ENCODE assay signal across 10 mouse cellular contexts in genomic region chr16:21377605-21377968, GRCm38 (mm10). TPM values are rescaled to one million over a fixed set of nuclear protein-coding genes. Genes with fewer than 3 reads are reported as not detected.
DNase-seq lines count a peak whose midpoint lies in the region; ATAC-seq and TF ChIP-seq lines count a peak whose summit lies in the region.
"Had no signal": no experiment of that assay in that cellular context is flagged by ENCODE, and none has a peak within 500 bp of the region (broad histone marks: within the 10 kb centered on the region; RNA-seq: fewer than 3 reads in every experiment).

No protein-coding gene starts in this region.

- no peaks in the 10 kb centered on the region for H3K36me3 ChIP-seq in kidney, embryonic 14.5 days (ENCODE audit: control insufficient read depth, insufficient read depth, low read length)
- no peaks in the 10 kb centered on the region for H3K36me3 ChIP-seq in forebrain, embryonic 14.5 days (ENCODE audit: control insufficient read depth, insufficient read depth, low read length)
- H3K36me3 ChIP-seq: G1E had no signal

- no peaks in the 10 kb centered on the region for H3K27me3 ChIP-seq in kidney, embryonic 14.5 days (ENCODE audit: control insufficient read depth, insufficient read depth, low read length)
- 0 out of 2 replicates have a peak, but pooled peaks cover 3% of the 10 kb centered on the region for H3K27me3 ChIP-seq in forebrain, embryonic 14.5 days (replicated peaks; ENCODE audit: control insufficient read depth, insufficient read depth, low read length)

- WGBS in kidney, embryonic 14.5 days = 34% methylated on average over 4 of the region's 4 CpGs
- WGBS in forebrain, embryonic 14.5 days = 43% methylated on average over 4 of the region's 4 CpGs

- no peak overlapping the region for H3K4me3 ChIP-seq in kidney, embryonic 14.5 days (ENCODE audit: low read length)
- no peak overlapping the region for H3K4me3 ChIP-seq in forebrain, embryonic 14.5 days (ENCODE audit: low read depth, low read length)
- H3K4me3 ChIP-seq: heart, adult 2 months had no signal

- no peaks in the 10 kb centered on the region for H3K9me3 ChIP-seq in kidney, embryonic 14.5 days (ENCODE audit: control insufficient read depth, low read length)
- no peaks in the 10 kb centered on the region for H3K9me3 ChIP-seq in forebrain, embryonic 14.5 days (replicated peaks; ENCODE audit: control insufficient read depth, low read length)
- H3K9me3 ChIP-seq: G1E had no signal

- H3K27ac ChIP-seq in kidney, embryonic 14.5 days (ENCODE audit: low read depth, low read length) = peak overlapping the region; percentile 0; the same call in 1 of the 2 replicates
- no peak overlapping the region for H3K27ac ChIP-seq in forebrain, embryonic 14.5 days (ENCODE audit: low read depth, low read length)
- H3K27ac ChIP-seq: heart, adult 2 months had no signal

- no peak for TF ChIP-seq POLR2A in brain, embryonic 14.5 days (IDR thresholded peaks at IDR 0.05; ENCODE audit: borderline replicate concordance, extremely low read depth, insufficient read depth, insufficient read length, poor library complexity, severe bottlenecking)

- ATAC-seq in kidney, embryonic 14.5 days (ENCODE audit: low FRiP score, low TSS enrichment) = peak; percentile 28; the same call in 1 of the 2 replicates
- peak; percentile 48; the same call in 1 of the 2 replicates for ATAC-seq in forebrain, embryonic 14.5 days
- ATAC-seq in granulocyte monocyte progenitor cell, adult 5-6 weeks (replicated peaks; ENCODE audit: poor library complexity, severe bottlenecking) = no peak

- peaks cover 8% of the 10 kb centered on the region for H3K4me1 ChIP-seq in kidney, embryonic 14.5 days (ENCODE audit: control insufficient read depth, insufficient read depth, low read length)
- peaks cover 3% of the 10 kb centered on the region for H3K4me1 ChIP-seq in forebrain, embryonic 14.5 days (ENCODE audit: control insufficient read depth, insufficient read depth, low read length)

- no peak for DNase-seq in kidney, adult 8-10 months
- DNase-seq in brain, embryonic 14.5 days (ENCODE audit: low read depth) = peak; percentile 54
- peak; percentile 37 for DNase-seq in forebrain, embryonic 14.5 days (ENCODE audit: low spot score)
- peak; percentile 16 for DNase-seq in mesoderm, embryonic 11.5 days (ENCODE audit: low read depth, low spot score)
- DNase-seq in ovary, adult 18-20 months (ENCODE audit: low spot score) = no peak
- DNase-seq: thymus, adult 2 months had no signal

- H3K4me2 ChIP-seq in kidney, embryonic 14.5 days (replicated peaks; ENCODE audit: low read depth, low read length) = no peak overlapping the region
- H3K4me2 ChIP-seq in forebrain, embryonic 14.5 days (ENCODE audit: low read length) = no peak overlapping the region

- no peak for TF ChIP-seq CTCF in brain, embryonic 14.5 days (IDR thresholded peaks at IDR 0.05; ENCODE audit: borderline replicate concordance, extremely low read depth, insufficient read depth, insufficient read length)

- no peak overlapping the region for H3K9ac ChIP-seq in kidney, embryonic 14.5 days (ENCODE audit: low read depth, low read length)
- no peak overlapping the region for H3K9ac ChIP-seq in forebrain, embryonic 14.5 days (ENCODE audit: low read length)

RNA-seq across cellular contexts. Expression of gene Vps8, which starts 45.3 kb away (rescaled TPM):
- 6.1 and 14.2 TPM in 2 replicates for polyA plus RNA-seq in kidney, embryonic 14.5 days (2014; fragmentation: Nextera tagmentation; extraction: Ambion mirVana)
- polyA plus RNA-seq in brain, embryonic 14.5 days (2012; rRNA removed) = 23.6 and 30.4 TPM in 2 replicates
- 33.0 and 36.9 TPM in 2 replicates for polyA plus RNA-seq in forebrain, embryonic 14.5 days (2014; fragmentation: Nextera tagmentation; extraction: Ambion mirVana)
- 15.7 and 30.6 TPM in 2 replicates for total RNA-seq in granulocyte monocyte progenitor cell, adult 5-6 weeks (2014; fragmentation: Nextera tagmentation)
- 15.7 and 24.6 TPM in 2 replicates for total RNA-seq in granulocyte monocyte progenitor cell, adult 5-6 weeks (2017)

Comparison
In these comparisons a context has a peak if more than half of its experiments do, and no peak if none do; other contexts are left out.
1. DNase-seq: peak in brain, embryonic 14.5 days (single experiment), forebrain, embryonic 14.5 days (single experiment) and mesoderm, embryonic 11.5 days (single experiment); none in kidney, adult 8-10 months (0 of 2) and ovary, adult 18-20 months (single experiment).